Mouse (Mus musculus): ENCODE measurements at regions not wholly inside any gene's neighbourhood (a gene's known extent, or its start where the extent isn't known, plus 50 kb on each side); places are given as distances from the start of the nearest gene placed in this dataset.
A peak's percentile ranks its signal among the peaks of the same experiment; 100 is the strongest.

DNA sequence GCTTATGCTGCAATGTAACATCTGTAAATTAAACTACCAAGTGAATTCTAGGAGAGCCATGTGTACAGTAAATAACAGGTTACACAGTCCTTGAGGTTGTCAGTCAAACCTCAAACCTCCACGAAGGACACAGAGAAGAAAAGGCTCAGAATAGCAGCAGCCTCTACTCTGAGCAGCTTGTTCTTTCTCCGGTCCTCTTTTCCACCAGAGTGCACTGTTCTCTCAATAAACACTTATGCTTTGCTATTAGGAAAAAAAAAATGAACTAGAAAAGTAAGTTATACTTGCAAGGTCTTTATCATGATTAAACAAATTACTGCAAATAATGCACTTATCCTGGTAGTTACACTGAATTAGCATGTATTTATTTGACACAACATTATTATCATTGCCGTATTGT is 89.6 kb downstream of the Amy2a5 start:
- no peak for TF ChIP-seq EP300 (IDR thresholded peaks at IDR 0.05; ENCODE audit: low read depth)
- TF ChIP-seq CTCF (IDR thresholded peaks at IDR 0.05; ENCODE audit: low read depth): peak; percentile 33; the same call in 1 of the 2 replicates
